Mouse (Mus musculus): ENCODE measurements at regions not wholly inside any gene's neighbourhood (a gene's known extent, or its start where the extent isn't known, plus 50 kb on each side); places are given as distances from the start of the nearest gene placed in this dataset.

GRCm38 (mm10) chr5:64605171-64605570 lies 198.0 kb upstream of the Klf3 start:
- TF ChIP-seq CTCF (IDR thresholded peaks at IDR 0.05; ENCODE audit: extremely low read depth, insufficient read depth, low read length), result no peak
- TF ChIP-seq POLR2A (IDR thresholded peaks at IDR 0.05; ENCODE audit: extremely low read depth, insufficient read depth, low read length), result no peak
